Mouse (Mus musculus) cerebral cortex, adult 2 months (tissue): ENCODE results near the gene Hoxa2.

ENCODE experiments used
- WGBS: fragments of 180-500 bp; shearing (Covaris S2); methylation state at CpG from one replicate; pipeline ENCODE4 v1.1.7; 2018; 5-methylcytosine and 5-hydroxymethylcytosine counted together

Gene Hoxa2

GRCm38 (mm10) chr6:52178918-52179665 is 14.5 kb upstream of the Hoxa2 start:
- 5% methylated on average over 4 of the region's 4 CpGs for WGBS

- 3% methylated on average over 9 of the region's 9 CpGs for WGBS
Measured at GRCm38 (mm10) chr6:52177806-52178205, 13.2 kb upstream of the Hoxa2 start.

- 3% methylated on average over 36 of the region's 36 CpGs for WGBS
Measured at GRCm38 (mm10) chr6:52177061-52177735, 12.6 kb upstream of the Hoxa2 start, which contains the start of gene 5730596B20Rik. TSS of gene 5730596B20Rik (plus strand) at chr6:52177498.

GRCm38 (mm10) chr6:52176391-52176790 is 11.8 kb upstream of the Hoxa2 start:
- 5% methylated on average over 6 of the region's 6 CpGs for WGBS

- 3% methylated on average over 20 of the region's 35 CpGs for WGBS
Measured at GRCm38 (mm10) chr6:52175864-52176263, 11.2 kb upstream of the Hoxa2 start.

- under 1% methylated on average over 41 of the region's 41 CpGs for WGBS
Measured at GRCm38 (mm10) chr6:52174968-52175751, 10.5 kb upstream of the Hoxa2 start.

GRCm38 (mm10) chr6:52173648-52174047 is 9.0 kb upstream of the Hoxa2 start:
- 6% methylated on average over 4 of the region's 4 CpGs for WGBS

GRCm38 (mm10) chr6:52172501-52172900 is 7.9 kb upstream of the Hoxa2 start:
- WGBS: 2% methylated on average over 35 of the region's 35 CpGs

- WGBS: 11% methylated on average over 7 of the region's 7 CpGs
Measured at GRCm38 (mm10) chr6:52171938-52172337, 7.3 kb upstream of the Hoxa2 start.

- WGBS: 13% methylated on average over 4 of the region's 4 CpGs
Measured at GRCm38 (mm10) chr6:52171331-52171730, 6.7 kb upstream of the Hoxa2 start.

- WGBS: 16% methylated on average over 5 of the region's 5 CpGs
Measured at GRCm38 (mm10) chr6:52170898-52171223, 6.2 kb upstream of the Hoxa2 start.

- WGBS: 3% methylated on average over 40 of the region's 40 CpGs
Measured at GRCm38 (mm10) chr6:52170166-52170897, 5.7 kb upstream of the Hoxa2 start.

- WGBS: 11% methylated on average over 16 of the region's 16 CpGs
Measured at GRCm38 (mm10) chr6:52169499-52170165, 5.0 kb upstream of the Hoxa2 start.

- 5% methylated on average over 42 of the region's 42 CpGs for WGBS
Measured at GRCm38 (mm10) chr6:52168191-52169055, 3.8 kb upstream of the Hoxa2 start.

GRCm38 (mm10) chr6:52167736-52168161 is 3.1 kb upstream of the Hoxa2 start:
- WGBS: 5% methylated on average over 14 of the region's 14 CpGs

- 15% methylated on average over 1 of the region's 1 CpGs for WGBS
Measured at GRCm38 (mm10) chr6:52167176-52167575, 2.5 kb upstream of the Hoxa2 start.

GRCm38 (mm10) chr6:52166431-52167077 is 1.9 kb upstream of the Hoxa2 start:
- 5% methylated on average over 4 of the region's 4 CpGs for WGBS

- 3% methylated on average over 28 of the region's 28 CpGs for WGBS
Measured at GRCm38 (mm10) chr6:52165441-52166370, 1.1 kb upstream of the Hoxa2 start.
